Mouse (Mus musculus) C2C12 (cell line): Measurements from ENCODE around the gene Cmtm4.

ENCODE experiments used
- CTCF ChIP-seq: IDR thresholded peaks from one replicate; pipeline ENCODE4 v1.5.1; 2011; ENCODE audit not compliant: control insufficient read depth, insufficient read depth, insufficient read length
- FOSL1 ChIP-seq: IDR thresholded peaks from one replicate; pipeline ENCODE4 v1.8.0; 2011; ENCODE audit warnings: mild to moderate bottlenecking, low read length; ENCODE audit not compliant: poor library complexity, insufficient read depth, severe bottlenecking
- MYOG ChIP-seq: IDR thresholded peaks from one replicate; pipeline ENCODE4 v1.6.1; 2011; ENCODE audit not compliant: control insufficient read depth, insufficient read length; ENCODE audit errors: extremely low read depth

DNA sequence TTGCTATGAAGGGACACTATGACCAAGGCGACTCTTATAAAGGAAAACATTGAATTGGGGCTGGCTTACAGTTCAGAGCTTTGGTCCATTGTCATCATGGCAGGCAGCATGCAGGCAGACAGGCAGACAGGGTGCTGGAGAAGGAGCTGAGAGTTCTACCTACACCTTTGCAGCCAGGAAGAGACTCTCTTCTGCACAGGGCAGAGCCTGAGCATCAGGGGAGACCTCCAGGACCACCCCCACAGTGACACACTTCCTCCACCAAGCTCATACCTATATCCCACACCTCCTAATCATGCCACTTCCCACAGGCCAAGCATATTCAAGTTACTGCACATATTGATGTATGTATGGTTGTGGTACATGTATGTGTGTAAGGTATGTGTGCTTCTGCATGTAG lies 58.8 kb downstream of the Cmtm4 start:
- TF ChIP-seq CTCF = no peak
- no peak for TF ChIP-seq FOSL1
- no peak for TF ChIP-seq MYOG
